Mouse (Mus musculus) heart, embryonic 15.5 days (tissue): Measurements from ENCODE around the gene Gif. TPM values are rescaled to one million over a fixed set of nuclear protein-coding genes. Genes with fewer than 3 reads are reported as not detected.

Experiments used
- polyA plus RNA-seq: library from polyadenylated mRNA; unstranded; fragments of >200 nt; fragmentation: Nextera tagmentation; extraction: Ambion mirVana; gene quantifications from 2 replicates; pipeline ENCODE4 v1.2.1, GENCODE M21; 2015

Gene Gif
- polyA plus RNA-seq, 1 experiment from 2014 or later, result not detected

Other genes starting within 250 kb of the Gif start
- gene Ms4a6b, start 231.0 kb upstream of the Gif start, polyA plus RNA-seq, result 3.6 and 7.2 TPM in 2 replicates
- gene Ms4a4d, start 210.8 kb upstream of the Gif start, polyA plus RNA-seq, result 0.56 and 0.63 TPM in 2 replicates
- 3.7 and 5.3 TPM in 2 replicates for gene Ms4a6d, start 142.7 kb upstream of the Gif start, polyA plus RNA-seq
- 0.05 TPM in 1 of 2 replicates, not detected in the other for gene Ms4a2, start 123.8 kb upstream of the Gif start, polyA plus RNA-seq
- gene Ms4a3, start 106.7 kb upstream of the Gif start, polyA plus RNA-seq, result 0.14 TPM in 1 of 2 replicates, not detected in the other
- not detected in 2 replicates for gene Oosp2, start 87.0 kb upstream of the Gif start, polyA plus RNA-seq
- not detected in 2 replicates for gene Oosp1, start 56.4 kb upstream of the Gif start, polyA plus RNA-seq
- not detected in 2 replicates for gene Oosp3, start 50.5 kb upstream of the Gif start, polyA plus RNA-seq
- 59.4 and 66.6 TPM in 2 replicates for gene Mrpl16, start 22.8 kb downstream of the Gif start, polyA plus RNA-seq
- gene Stx3, start 71.8 kb downstream of the Gif start, polyA plus RNA-seq, result 4.3 and 5.9 TPM in 2 replicates
- not detected in 2 replicates for gene Olfr1417, start 91.7 kb downstream of the Gif start, polyA plus RNA-seq
- not detected in 2 replicates for gene Olfr1418, start 113.5 kb downstream of the Gif start, polyA plus RNA-seq
- not detected in 2 replicates for gene Olfr1419, start 127.6 kb downstream of the Gif start, polyA plus RNA-seq
- gene Olfr1420, start 139.0 kb downstream of the Gif start, polyA plus RNA-seq, result 0.05 and 0.28 TPM in 2 replicates
- gene Patl1, start 164.8 kb downstream of the Gif start, polyA plus RNA-seq, result 17.2 and 17.3 TPM in 2 replicates
- 4.3 and 4.4 TPM in 2 replicates for gene Osbp, start 218.4 kb downstream of the Gif start, polyA plus RNA-seq